Mouse (Mus musculus) cerebellum, adult 2 months (tissue): ENCODE measurements around the gene Terb1.

ENCODE experiments used
- CTCF ChIP-seq: fragments of 200-500 bp; IDR thresholded peaks from 2 replicates; pipeline ENCODE4 v1.5.1; 2011; ENCODE audit warnings: low read depth, mild to moderate bottlenecking, control low read depth, low read length, moderate library complexity, borderline replicate concordance; ENCODE audit not compliant: insufficient read depth
- POLR2A ChIP-seq: fragments of 200-500 bp; IDR thresholded peaks from 2 replicates; pipeline ENCODE4 v1.6.1; 2011; ENCODE audit warnings: low read length, control low read depth, borderline replicate concordance; ENCODE audit not compliant: insufficient read depth

DNA sequence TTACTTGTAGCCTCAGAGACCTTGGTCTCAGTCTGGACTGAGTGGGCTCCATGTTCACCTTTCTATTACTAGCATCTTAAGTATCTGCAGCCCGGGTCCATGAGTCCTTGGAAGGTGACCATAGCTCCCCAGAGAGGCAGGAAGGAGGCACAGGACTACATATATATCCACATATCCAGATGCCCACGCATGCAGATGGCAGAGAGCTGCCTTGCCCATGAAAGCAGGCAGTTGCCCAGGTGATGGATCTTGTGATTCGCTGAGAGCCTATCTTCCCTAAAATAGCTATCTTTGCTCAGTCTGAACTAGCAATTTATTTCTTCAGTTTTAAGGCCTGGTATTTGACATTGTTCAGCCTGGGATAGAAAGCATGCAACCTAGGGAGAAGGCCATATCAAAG is 98.2 kb downstream of the Terb1 start:
- TF ChIP-seq POLR2A (no peak), CTCF (no peak)
